Mouse (Mus musculus) hindbrain, embryonic 14.5 days (tissue): ENCODE measurements around the gene Fkbp2. TPM values are rescaled to one million over a fixed set of nuclear protein-coding genes. Genes with fewer than 3 reads are reported as not detected.

Experiments
- ATAC-seq: fragments of 200-750 bp; cut with Nextera tagmentation; 2 replicates; pipeline ENCODE4 v1.8.0; 2017; ENCODE audit warnings: moderate number of reproducible peaks, mild to moderate bottlenecking, moderate TSS enrichment, moderate library complexity; ENCODE audit not compliant: low FRiP score
- DNase-seq: peaks from one replicate; pipeline ENCODE4 v3.0.0-alpha.2; 2015; ENCODE audit warnings: low spot score
- H3K27ac ChIP-seq: fragments of 300-500 bp; sonication (generic); 2 replicates; pipeline ENCODE4 v1.5.1; 2014; ENCODE audit warnings: mild to moderate bottlenecking, moderate library complexity
- H3K27me3 ChIP-seq: fragments of 300-500 bp; sonication (generic); 2 replicates; pipeline ENCODE4 v1.6.1; 2014; ENCODE audit warnings: mild to moderate bottlenecking, low read length, mixed read lengths; ENCODE audit not compliant: control insufficient read depth, insufficient read depth
- H3K36me3 ChIP-seq: fragments of 300-500 bp; sonication (generic); replicated peaks from 2 replicates; pipeline ENCODE4 v1.6.1; 2014; ENCODE audit not compliant: control insufficient read depth, insufficient read depth
- H3K4me1 ChIP-seq: fragments of 300-500 bp; sonication (generic); replicated peaks from 2 replicates; pipeline ENCODE4 v1.6.1; 2014; ENCODE audit warnings: antibody characterized with exemption, low read length, mixed read lengths; ENCODE audit not compliant: control insufficient read depth, insufficient read depth
- H3K4me2 ChIP-seq: fragments of 300-500 bp; sonication (generic); replicated peaks from 2 replicates; pipeline ENCODE4 v1.6.1; 2014; ENCODE audit warnings: mild to moderate bottlenecking, moderate library complexity
- H3K4me3 ChIP-seq: fragments of 300-500 bp; sonication (generic); replicated peaks from 2 replicates; pipeline ENCODE4 v1.5.1; 2014; ENCODE audit warnings: mild to moderate bottlenecking, low read length
- H3K9ac ChIP-seq: fragments of 300-500 bp; sonication (generic); 2 replicates; pipeline ENCODE4 v1.6.1; 2014
- H3K9me3 ChIP-seq: fragments of 300-500 bp; sonication (generic); 2 replicates; pipeline ENCODE4 v1.6.1; 2016; ENCODE audit warnings: low read length; ENCODE audit not compliant: control insufficient read depth
- WGBS: fragments of 180-500 bp; shearing (Covaris S2); extraction: QIAGEN DNeasy Blood & Tissue Kit; methylation state at CpG from one replicate; pipeline ENCODE4 v1.1.7; 2014; 5-methylcytosine and 5-hydroxymethylcytosine counted together
- polyA plus RNA-seq: library from polyadenylated mRNA; unstranded; fragments of >200 nt; fragmentation: Nextera tagmentation; extraction: Ambion mirVana; gene quantifications from 2 replicates; pipeline ENCODE4 v1.2.1, GENCODE M21; 2014

Fkbp2 gene
- polyA plus RNA-seq, 1 experiment from 2014 or later, result 101 TPM

- WGBS, result 18% methylated on average over 5 of the region's 5 CpGs
- H3K27ac ChIP-seq, result no peak overlapping the region
Observed at GRCm38 (mm10) chr19:6983621-6984020, 3.3 kb upstream of the Fkbp2 start.

GRCm38 (mm10) chr19:6981465-6981864, 1.2 kb upstream of the Fkbp2 start:
- H3K4me1 ChIP-seq, result peaks cover 25% of the 10 kb centered on the region
- H3K9ac ChIP-seq, result no peak overlapping the region

More at GRCm38 (mm10) chr19:6983621-6984020, 3.3 kb upstream of the Fkbp2 start:
- Histone ChIP-seq H3K4me3 (no peak overlapping the region), H3K9me3 (no peaks in the 10 kb centered on the region), H3K4me1 (peaks cover 29% of the 10 kb centered on the region), H3K36me3 (peaks cover 33% of the 10 kb centered on the region), H3K9ac (no peak overlapping the region), H3K27me3 (no peaks in the 10 kb centered on the region), H3K4me2 (no peak overlapping the region)
- ATAC-seq (no peak), DNase-seq (no peak)

GRCm38 (mm10) chr19:6979486-6980380, 568 bp downstream of the Fkbp2 start:
- Histone ChIP-seq H3K4me3 (peak overlapping the region; percentile 51), H3K9me3 (no peaks in the 10 kb centered on the region), H3K36me3 (peaks cover 43% of the 10 kb centered on the region), H3K9ac (peak overlapping the region; percentile 65), H3K27ac (peak overlapping the region; percentile 93), H3K4me2 (peak overlapping the region; percentile 63), H3K4me1 (peaks cover 26% of the 10 kb centered on the region), H3K27me3 (no peaks in the 10 kb centered on the region)
- ATAC-seq (peak; percentile 90), DNase-seq (peak; percentile 94)
- WGBS, result under 1% methylated on average over 59 of the region's 59 CpGs

More at GRCm38 (mm10) chr19:6981465-6981864, 1.2 kb upstream of the Fkbp2 start:
- no peaks in the 10 kb centered on the region for H3K27me3 ChIP-seq
- H3K4me3 ChIP-seq, result no peak overlapping the region
- H3K27ac ChIP-seq, result no peak overlapping the region
- H3K4me2 ChIP-seq, result no peak overlapping the region
- ATAC-seq (no peak), DNase-seq (no peak)
- H3K36me3 ChIP-seq, result peaks cover 53% of the 10 kb centered on the region
- no peaks in the 10 kb centered on the region for H3K9me3 ChIP-seq
- WGBS, result 92% methylated on average over 4 of the region's 4 CpGs

GRCm38 (mm10) chr19:6979001-6979479, 1.3 kb downstream of the Fkbp2 start:
- Histone ChIP-seq H3K27me3 (no peaks in the 10 kb centered on the region), H3K27ac (peak overlapping the region; percentile 93), H3K9ac (peak overlapping the region; percentile 62), H3K36me3 (peaks cover 39% of the 10 kb centered on the region), H3K4me2 (peak overlapping the region; percentile 63), H3K4me1 (peaks cover 26% of the 10 kb centered on the region), H3K4me3 (peak overlapping the region; percentile 51), H3K9me3 (no peaks in the 10 kb centered on the region)
- ATAC-seq (no peak), DNase-seq (no peak)
- WGBS, result 8% methylated on average over 11 of the region's 11 CpGs

GRCm38 (mm10) chr19:6978639-6978974, 1.7 kb downstream of the Fkbp2 start:
- peak overlapping the region; percentile 51 for H3K4me3 ChIP-seq
- H3K27me3 ChIP-seq, result no peaks in the 10 kb centered on the region
- 48% methylated on average over 3 of the region's 3 CpGs for WGBS
- peaks cover 26% of the 10 kb centered on the region for H3K4me1 ChIP-seq
- no peak overlapping the region for H3K27ac ChIP-seq
- peak overlapping the region; percentile 63 for H3K4me2 ChIP-seq
- peak overlapping the region; percentile 62 for H3K9ac ChIP-seq
- ATAC-seq (no peak), DNase-seq (no peak)
- peaks cover 34% of the 10 kb centered on the region for H3K36me3 ChIP-seq
- no peaks in the 10 kb centered on the region for H3K9me3 ChIP-seq

GRCm38 (mm10) chr19:6977759-6978638, 2.3 kb downstream of the Fkbp2 start:
- no peak for DNase-seq
- ATAC-seq, result no peak
- peak overlapping the region; percentile 62 for H3K9ac ChIP-seq
- peaks cover 26% of the 10 kb centered on the region for H3K4me1 ChIP-seq
- peak overlapping the region; percentile 63 for H3K4me2 ChIP-seq
- H3K36me3 ChIP-seq, result peaks cover 31% of the 10 kb centered on the region
- peak overlapping the region; percentile 51 for H3K4me3 ChIP-seq
- no peak overlapping the region for H3K27ac ChIP-seq
- no peaks in the 10 kb centered on the region for H3K9me3 ChIP-seq
- no peaks in the 10 kb centered on the region for H3K27me3 ChIP-seq
- WGBS, result 84% methylated on average over 13 of the region's 13 CpGs

- Histone ChIP-seq H3K4me3 (peak within 1 kb of the TSS; percentile 66), H3K36me3 (peaks cover 22% of the 10 kb centered on the region), H3K9me3 (no peaks in the 10 kb centered on the region), H3K27ac (peak within 1 kb of the TSS; percentile 95), H3K9ac (peak within 1 kb of the TSS; percentile 80), H3K4me1 (peaks cover 23% of the 10 kb centered on the region), H3K27me3 (no peaks in the 10 kb centered on the region), H3K4me2 (peak within 1 kb of the TSS; percentile 81)
- ATAC-seq (no peak), DNase-seq (peak; percentile 77)
- 0% methylated on average over 16 of the region's 16 CpGs for WGBS
Observed at GRCm38 (mm10) chr19:6975537-6976521, 4.5 kb downstream of the Fkbp2 start, which contains the start of gene Plcb3. TSS of gene Plcb3 (minus strand) at chr19:6976470.
